Mouse (Mus musculus): ENCODE measurements around the gene D630003M21Rik.

DNA sequence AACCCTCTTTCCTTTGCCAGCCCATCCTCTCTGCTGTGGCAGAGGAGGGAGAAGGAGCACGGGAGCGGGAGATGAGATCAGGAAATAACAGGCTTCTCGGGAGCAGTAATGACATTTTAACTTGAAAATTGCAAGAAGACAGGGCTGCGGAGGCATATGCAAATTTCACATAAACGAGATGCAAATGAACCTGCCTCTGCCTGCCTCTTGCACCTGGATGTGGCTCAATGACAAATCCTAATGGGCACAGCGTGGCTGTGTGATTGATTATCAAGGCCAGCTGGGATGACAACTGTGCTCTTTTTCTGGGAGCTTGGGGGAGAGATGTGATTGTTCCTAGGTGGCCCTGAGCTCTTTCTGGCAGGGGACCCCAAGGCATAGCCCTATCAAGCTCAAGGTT lies 47.1 kb downstream of the D630003M21Rik start:
- TF ChIP-seq POLR2A (IDR thresholded peaks at IDR 0.05; ENCODE audit: low read depth, low read length) (no peak), CTCF (IDR thresholded peaks at IDR 0.05; ENCODE audit: extremely low read depth, insufficient read length, insufficient replicate concordance, low read depth, low read length) (no peak)

All from small intestine, adult 2 months (tissue).